Mouse (Mus musculus): ENCODE data around the gene Fam114a1.
A peak's percentile ranks its signal among the peaks of the same experiment; 100 is the strongest.

The Fam114a1 gene

GRCm38 (mm10) chr5:65005251-65005650 lies 35.4 kb downstream of the Fam114a1 start:
- no peak for DNase-seq

- DNase-seq, result no peak
These were observed 36.2 kb downstream of the Fam114a1 start for GRCm38 (mm10) chr5:65006011-65006491.

GRCm38 (mm10) chr5:65011901-65012573 lies 42.2 kb downstream of the Fam114a1 start:
- no peak for DNase-seq

- DNase-seq, result no peak
These were observed 45.6 kb downstream of the Fam114a1 start for GRCm38 (mm10) chr5:65015508-65015907.

- DNase-seq, result no peak
These were observed 49.2 kb downstream of the Fam114a1 start for GRCm38 (mm10) chr5:65019109-65019508.

- peak; percentile 24 for DNase-seq
These were observed 50.0 kb downstream of the Fam114a1 start for GRCm38 (mm10) chr5:65019823-65020222.

GRCm38 (mm10) chr5:65022006-65022405 lies 52.1 kb downstream of the Fam114a1 start:
- DNase-seq, result peak; percentile 67

- DNase-seq, result peak; percentile 18
These were observed 54.8 kb downstream of the Fam114a1 start for GRCm38 (mm10) chr5:65024641-65025040.

GRCm38 (mm10) chr5:65025916-65026315 lies 56.0 kb downstream of the Fam114a1 start:
- no peak for DNase-seq

- no peak for DNase-seq
These were observed 56.9 kb downstream of the Fam114a1 start for GRCm38 (mm10) chr5:65026776-65027175.

- no peak for DNase-seq
These were observed 58.1 kb downstream of the Fam114a1 start for GRCm38 (mm10) chr5:65028019-65028418.

GRCm38 (mm10) chr5:65036597-65036996 lies 66.7 kb downstream of the Fam114a1 start:
- DNase-seq, result no peak

- no peak for DNase-seq
These were observed 68.4 kb downstream of the Fam114a1 start for GRCm38 (mm10) chr5:65038305-65038704.

- no peak for DNase-seq
These were observed 69.1 kb downstream of the Fam114a1 start for GRCm38 (mm10) chr5:65038811-65039571.

- DNase-seq, result no peak
These were observed 70.6 kb downstream of the Fam114a1 start for GRCm38 (mm10) chr5:65040463-65040862.

- no peak for DNase-seq
These were observed 73.6 kb downstream of the Fam114a1 start for GRCm38 (mm10) chr5:65043407-65043895.

- DNase-seq, result peak; percentile 16
These were observed 75.9 kb downstream of the Fam114a1 start for GRCm38 (mm10) chr5:65045642-65046370.

GRCm38 (mm10) chr5:65046442-65047284 lies 76.8 kb downstream of the Fam114a1 start:
- DNase-seq, result no peak

- no peak for DNase-seq
These were observed 77.5 kb downstream of the Fam114a1 start for GRCm38 (mm10) chr5:65047285-65047855.

- no peak for DNase-seq
These were observed 80.0 kb downstream of the Fam114a1 start for GRCm38 (mm10) chr5:65049880-65050279.

- DNase-seq, result no peak
These were observed 81.6 kb downstream of the Fam114a1 start for GRCm38 (mm10) chr5:65051513-65051912.

GRCm38 (mm10) chr5:65057596-65057995 lies 87.7 kb downstream of the Fam114a1 start:
- no peak for DNase-seq

Measured in layer of hippocampus, adult 9-11 months (tissue).